Mouse (Mus musculus) lung, postnatal 0 days (tissue): ENCODE data around the gene Sco1.

Experiments
- CTCF ChIP-seq: IDR thresholded peaks from 2 replicates; pipeline ENCODE4 v1.5.1; 2016; ENCODE audit warnings: antibody characterized with exemption, mild to moderate bottlenecking
- EP300 ChIP-seq: IDR thresholded peaks from 2 replicates; pipeline ENCODE4 v1.6.1; 2016; ENCODE audit warnings: antibody characterized with exemption, mild to moderate bottlenecking, control low read depth

DNA sequence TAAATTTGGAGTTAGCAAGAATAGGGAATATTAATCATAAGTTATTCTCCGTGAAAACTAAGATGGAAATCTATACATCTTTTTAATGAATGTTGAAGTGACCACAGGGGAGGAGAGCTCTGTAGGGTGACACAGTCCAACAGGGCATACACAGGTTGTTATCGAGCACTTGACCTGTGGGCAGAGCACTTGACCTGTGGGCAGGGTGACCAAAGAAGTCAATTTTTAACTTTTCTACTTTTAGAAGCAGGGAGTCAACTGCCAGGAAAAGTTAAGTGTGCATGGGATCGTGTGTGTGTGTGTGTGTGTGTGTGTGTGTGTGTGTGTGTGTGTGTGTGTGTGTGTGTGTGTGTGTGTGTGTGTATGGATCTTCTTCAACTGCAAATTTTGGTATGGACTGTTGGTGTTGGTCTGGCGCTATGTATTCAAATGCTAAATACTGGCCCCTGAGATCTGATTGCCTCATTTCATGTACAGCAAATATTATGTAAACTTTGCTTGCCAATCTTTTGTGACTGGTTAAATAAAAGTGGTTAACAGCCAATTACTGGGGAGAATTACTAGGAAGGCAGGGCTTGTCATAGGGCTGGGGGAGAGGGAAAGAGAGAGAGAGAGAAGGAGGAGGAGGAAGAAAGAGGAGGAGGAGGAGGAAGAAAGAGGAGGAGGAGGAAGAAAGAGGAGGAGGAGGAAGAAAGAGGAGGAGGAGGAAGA is 17.5 kb upstream of the Sco1 start:
- TF ChIP-seq CTCF, result no peak
- no peak for TF ChIP-seq EP300
